Mouse (Mus musculus) lung, postnatal 36 days (tissue): ENCODE measurements at regions not wholly inside any gene's neighbourhood (a gene's known extent, or its start where the extent isn't known, plus 50 kb on each side); places are given as distances from the start of the nearest gene placed in this dataset.

Source experiments
- DNase-seq: peaks from one replicate; pipeline ENCODE4 v3.0.0; 2022; ENCODE audit warnings: mixed read lengths

- DNase-seq: no peak
Measured at GRCm38 (mm10) chr16:29147766-29148165, 61.7 kb upstream of the Hrasls start.

- no peak for DNase-seq
Measured at GRCm38 (mm10) chr16:29119217-29119616, 90.3 kb upstream of the Hrasls start.

- no peak for DNase-seq
Measured at GRCm38 (mm10) chr16:29096791-29097190, 112.7 kb upstream of the Hrasls start.

- DNase-seq: no peak
Measured at GRCm38 (mm10) chr16:29065961-29066360, 136.5 kb upstream of the Mb21d2 start.

- DNase-seq: no peak
Measured at GRCm38 (mm10) chr16:29065097-29065785, 135.8 kb upstream of the Mb21d2 start.

GRCm38 (mm10) chr16:29063377-29063776 lies 133.9 kb upstream of the Mb21d2 start:
- no peak for DNase-seq

GRCm38 (mm10) chr16:29057076-29057475 lies 127.6 kb upstream of the Mb21d2 start:
- no peak for DNase-seq

GRCm38 (mm10) chr16:29054423-29054822 lies 125.0 kb upstream of the Mb21d2 start:
- no peak for DNase-seq

- DNase-seq: no peak
Measured at GRCm38 (mm10) chr16:29046453-29046993, 117.0 kb upstream of the Mb21d2 start.

GRCm38 (mm10) chr16:29035523-29035922 lies 106.0 kb upstream of the Mb21d2 start:
- DNase-seq: no peak

GRCm38 (mm10) chr16:29034053-29034794 lies 104.8 kb upstream of the Mb21d2 start:
- DNase-seq: no peak

GRCm38 (mm10) chr16:29033357-29033756 lies 103.9 kb upstream of the Mb21d2 start:
- peak; percentile 55 for DNase-seq

GRCm38 (mm10) chr16:29027856-29028255 lies 98.4 kb upstream of the Mb21d2 start:
- DNase-seq: no peak

GRCm38 (mm10) chr16:29001249-29001648 lies 71.8 kb upstream of the Mb21d2 start:
- peak; percentile 32 for DNase-seq

- no peak for DNase-seq
Measured at GRCm38 (mm10) chr16:28999641-29000040, 70.2 kb upstream of the Mb21d2 start.

GRCm38 (mm10) chr16:28996629-28997028 lies 67.2 kb upstream of the Mb21d2 start:
- no peak for DNase-seq

GRCm38 (mm10) chr16:28990666-28991065 lies 61.2 kb upstream of the Mb21d2 start:
- DNase-seq: no peak

GRCm38 (mm10) chr16:28984931-28985330 lies 55.5 kb upstream of the Mb21d2 start:
- DNase-seq: no peak

GRCm38 (mm10) chr16:28982901-28983300 lies 53.4 kb upstream of the Mb21d2 start:
- no peak for DNase-seq
